Mouse (Mus musculus): Measurements from ENCODE around the gene Bet1l. TPM values are rescaled to one million over a fixed set of nuclear protein-coding genes. Genes with fewer than 3 reads are reported as not detected.

The Bet1l gene
- total RNA-seq (2023), result 10 to 100 TPM; 20.9 to 27.1 TPM

DNA sequence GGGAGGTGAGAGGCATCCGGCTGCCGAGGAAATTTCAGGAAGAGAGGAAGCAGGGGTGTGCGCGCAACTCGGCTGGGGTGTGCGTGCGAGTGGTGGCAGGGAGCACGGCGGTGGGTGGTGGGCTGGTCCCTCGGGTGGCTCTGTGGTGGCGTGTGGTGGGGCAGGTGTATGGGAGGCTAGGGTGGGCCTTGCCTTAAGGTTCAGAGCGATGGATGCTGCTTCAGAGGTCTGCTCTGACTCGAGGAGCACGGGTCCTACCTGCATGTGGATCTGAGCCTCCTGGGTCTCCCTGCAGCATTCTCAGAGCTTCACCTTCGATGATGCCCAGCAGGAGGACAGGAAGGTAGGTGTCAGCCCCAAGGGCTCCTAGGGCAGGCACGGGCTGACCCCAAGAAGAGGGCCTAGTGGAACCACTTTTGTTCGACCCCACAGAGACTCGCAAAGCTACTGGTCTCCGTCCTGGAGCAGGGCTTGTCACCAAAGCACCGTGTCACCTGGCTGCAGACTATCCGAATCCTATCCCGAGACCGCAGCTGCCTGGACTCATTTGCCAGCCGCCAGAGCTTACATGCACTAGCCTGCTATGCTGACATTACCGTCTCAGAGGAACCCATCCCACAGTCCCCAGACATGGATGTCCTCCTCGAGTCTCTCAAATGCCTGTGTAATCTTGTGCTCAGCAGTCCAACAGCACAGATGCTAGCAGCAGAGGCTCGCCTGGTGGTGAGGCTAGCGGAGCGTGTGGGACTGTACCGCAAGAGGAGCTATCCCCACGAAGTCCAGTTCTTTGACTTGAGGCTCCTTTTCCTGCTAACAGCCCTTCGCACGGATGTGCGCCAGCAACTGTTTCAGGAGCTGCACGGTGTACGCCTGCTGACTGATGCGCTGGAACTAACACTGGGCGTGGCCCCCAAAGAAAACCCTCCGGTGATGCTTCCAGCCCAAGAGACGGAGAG is at the start of gene Bet1l:
Bet1l (minus strand) TSS at position 28 of the 956 bp plus-strand sequence.

DNA sequence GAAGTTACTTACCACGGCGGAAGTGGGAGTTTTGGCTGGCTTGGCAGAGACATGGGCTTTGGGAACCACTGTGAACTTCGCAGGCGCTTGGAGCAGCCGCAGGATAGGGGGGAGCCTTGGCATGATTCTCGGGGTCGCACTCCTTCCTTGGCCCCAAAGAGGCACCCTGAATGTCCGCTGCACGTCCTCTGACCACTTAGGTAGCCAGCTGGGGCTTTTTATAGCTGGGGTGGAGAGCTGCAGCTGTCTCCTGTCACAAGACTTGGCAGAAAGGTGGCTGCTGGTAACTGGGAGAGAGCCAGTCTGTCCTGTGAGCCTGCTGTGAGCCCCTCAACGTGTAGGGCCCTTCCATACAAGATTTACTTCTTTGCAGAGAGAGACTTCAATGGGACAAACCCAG is 42.8 kb upstream of the Bet1l start, which contains the start of gene Cox8b:
Cox8b (minus strand) TSS at position 227 of the 400 bp plus-strand sequence.

DNA sequence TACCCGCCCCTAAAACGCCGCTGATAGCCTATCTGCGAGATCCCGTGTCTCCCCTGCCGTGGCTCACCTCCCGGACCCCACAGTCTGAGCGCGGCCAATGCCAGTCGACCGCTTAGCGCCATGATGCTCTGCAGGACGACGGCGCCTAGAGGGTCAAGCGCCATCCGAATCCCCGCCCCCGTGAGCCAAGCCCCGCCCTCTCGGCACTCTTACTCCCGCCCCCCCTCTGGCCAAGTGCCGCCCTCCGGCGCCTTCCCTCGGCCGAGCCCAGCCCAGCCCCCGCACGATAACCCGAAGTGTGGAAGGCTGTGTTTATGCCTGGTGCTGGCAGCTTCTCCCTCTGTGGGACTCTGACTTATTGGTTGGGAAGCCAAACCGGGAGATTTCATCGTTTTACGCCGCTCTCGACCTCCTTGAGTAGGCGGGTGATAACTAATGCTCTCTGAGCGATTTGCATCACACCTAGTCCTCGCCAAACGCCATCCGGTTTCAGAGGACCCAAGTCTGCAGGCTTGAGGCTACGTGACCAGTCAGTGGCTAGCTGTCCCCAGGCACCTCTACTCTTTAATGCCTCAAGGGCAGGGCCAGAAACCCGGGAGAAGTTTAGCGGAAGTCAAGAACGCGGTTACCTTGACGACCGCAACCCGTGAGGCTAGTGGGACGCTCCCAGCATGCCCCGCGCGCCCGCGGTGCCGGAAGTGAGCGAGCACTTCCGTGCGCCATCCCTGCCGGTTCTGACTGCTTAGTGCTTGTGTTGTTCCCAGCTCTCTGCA is 24.5 kb upstream of the Bet1l start, which contains the start of the genes Psmd13 and Sirt3:
Psmd13 (plus strand) TSS at position 273 of the 773 bp plus-strand sequence.
Sirt3 (minus strand) TSS at position 614 of the 773 bp plus-strand sequence.

DNA sequence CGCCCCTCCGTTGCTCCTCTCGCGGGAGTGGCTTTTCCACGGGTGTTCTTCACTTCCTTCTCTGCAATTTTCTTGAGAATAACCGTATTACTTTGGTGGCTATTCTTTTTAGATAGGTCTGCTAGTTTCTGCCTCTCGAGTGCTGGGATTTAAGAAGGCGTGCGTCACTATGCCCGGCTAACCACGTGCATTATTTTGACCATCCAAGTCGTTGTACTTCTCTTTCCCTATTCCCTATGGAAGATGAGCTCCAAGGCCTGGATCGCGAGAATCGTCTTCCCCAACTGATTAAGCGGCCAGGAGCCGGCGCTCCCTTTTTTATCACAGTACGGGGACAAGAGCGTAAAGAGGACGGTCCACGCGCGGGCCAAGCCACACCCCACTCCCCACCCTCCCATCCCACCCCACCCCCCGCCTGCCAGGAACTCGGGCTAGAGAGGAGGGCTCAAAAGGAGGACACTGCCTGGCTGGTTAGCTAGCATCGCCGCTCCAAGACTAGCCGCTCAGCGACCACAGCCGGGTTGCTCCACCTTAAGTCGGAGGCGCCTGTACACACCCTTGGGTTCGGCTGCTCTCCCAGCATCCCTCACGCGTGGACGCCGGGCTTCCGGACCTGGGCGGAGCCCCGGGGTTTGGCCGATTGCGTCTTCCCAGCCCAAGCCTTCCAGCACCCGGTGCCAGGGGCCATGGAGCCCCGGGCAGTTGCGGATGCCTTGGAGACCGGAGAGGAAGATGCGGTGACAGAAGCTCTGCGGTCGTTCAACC is 410 bp downstream of the Bet1l start, which contains the start of gene Ric8a:
Ric8a (plus strand) TSS at position 173 of the 765 bp plus-strand sequence.

DNA sequence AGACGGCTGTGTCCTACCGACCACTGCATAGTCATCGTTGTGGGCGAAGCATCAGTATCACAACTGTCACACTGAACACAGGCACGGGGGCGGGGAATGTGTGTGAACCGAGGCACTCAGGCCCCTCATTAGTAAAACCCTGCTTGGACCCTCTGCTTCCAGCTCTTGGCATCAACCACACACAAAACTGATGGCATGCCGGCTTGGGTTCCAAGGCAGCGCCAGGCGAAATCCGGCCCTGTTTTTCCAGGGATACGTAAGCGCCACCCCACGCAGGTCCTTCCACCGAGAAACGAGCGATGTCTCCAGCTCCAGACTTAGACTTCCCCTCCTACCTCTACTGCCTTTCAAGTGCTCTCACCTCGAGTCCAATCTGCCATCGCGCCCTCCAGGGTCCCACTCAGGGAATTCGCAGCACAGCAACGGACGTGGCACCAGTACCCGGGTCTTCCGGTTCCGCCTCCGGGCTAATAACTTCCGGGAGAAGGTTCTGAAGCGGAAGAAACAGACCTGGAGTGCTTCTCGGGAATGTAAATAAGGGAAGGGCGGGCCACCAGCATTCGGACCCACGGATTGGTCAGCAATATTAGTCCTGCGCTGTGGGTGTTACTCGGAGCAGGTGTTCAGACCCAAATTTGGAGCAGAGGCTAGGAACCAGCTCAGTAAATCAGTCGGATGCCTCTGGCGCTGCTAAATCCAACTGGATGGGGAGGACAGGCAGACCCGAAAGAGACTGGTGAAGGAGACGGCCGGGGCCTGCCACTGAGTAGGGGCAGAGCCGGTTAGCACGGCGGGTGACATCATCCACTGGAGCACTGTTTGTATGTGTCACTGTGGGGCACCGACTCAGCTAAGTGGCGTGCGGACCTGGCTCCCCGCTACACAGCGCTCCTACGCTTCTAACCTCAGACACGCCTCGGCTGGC is 1.3 kb downstream of the Bet1l start, which contains the start of gene Gm45785:
Gm45785 (minus strand) TSS at position 472 of the 925 bp plus-strand sequence.

DNA sequence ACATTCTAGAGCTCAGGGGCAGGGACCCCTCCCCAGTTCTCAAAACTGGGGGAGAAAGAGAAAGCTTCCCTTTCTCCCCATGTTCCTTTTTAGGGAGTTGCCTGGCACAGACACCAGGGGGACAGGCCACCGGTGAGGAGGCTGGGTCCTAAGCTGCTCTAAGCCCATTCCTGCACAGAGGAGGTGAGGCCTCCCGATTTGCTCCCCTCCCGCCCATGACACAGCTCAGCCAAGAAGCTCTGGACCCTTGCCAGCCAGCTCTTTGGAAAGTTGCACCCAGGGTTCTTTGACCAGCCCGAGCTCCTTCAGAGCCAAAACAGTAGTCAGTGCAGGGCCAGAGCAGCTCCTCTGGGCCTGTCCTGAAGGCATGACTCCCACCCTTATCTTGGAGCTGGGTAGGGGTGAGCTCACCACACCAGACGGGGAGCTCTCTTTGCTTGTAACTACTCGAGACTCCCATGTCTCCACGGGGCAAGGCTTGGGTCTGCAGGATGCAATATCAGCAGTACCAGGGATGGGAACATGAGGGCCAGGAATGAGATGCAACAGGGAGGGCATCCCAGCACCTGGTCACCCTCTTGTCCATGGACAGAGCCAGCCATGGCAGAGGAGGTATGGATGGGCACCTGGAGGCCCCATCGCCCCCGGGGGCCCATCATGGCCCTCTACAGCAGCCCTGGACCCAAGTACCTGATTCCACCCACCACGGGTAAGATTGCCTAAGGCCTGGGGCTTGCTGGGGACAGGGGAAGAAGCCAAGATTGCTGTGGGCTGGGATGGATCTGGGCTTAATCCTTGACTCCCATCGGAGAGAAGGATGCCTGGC is 9.4 kb downstream of the Bet1l start, which contains the start of gene Odf3:
Odf3 (plus strand) TSS at position 51 of the 826 bp plus-strand sequence.

DNA sequence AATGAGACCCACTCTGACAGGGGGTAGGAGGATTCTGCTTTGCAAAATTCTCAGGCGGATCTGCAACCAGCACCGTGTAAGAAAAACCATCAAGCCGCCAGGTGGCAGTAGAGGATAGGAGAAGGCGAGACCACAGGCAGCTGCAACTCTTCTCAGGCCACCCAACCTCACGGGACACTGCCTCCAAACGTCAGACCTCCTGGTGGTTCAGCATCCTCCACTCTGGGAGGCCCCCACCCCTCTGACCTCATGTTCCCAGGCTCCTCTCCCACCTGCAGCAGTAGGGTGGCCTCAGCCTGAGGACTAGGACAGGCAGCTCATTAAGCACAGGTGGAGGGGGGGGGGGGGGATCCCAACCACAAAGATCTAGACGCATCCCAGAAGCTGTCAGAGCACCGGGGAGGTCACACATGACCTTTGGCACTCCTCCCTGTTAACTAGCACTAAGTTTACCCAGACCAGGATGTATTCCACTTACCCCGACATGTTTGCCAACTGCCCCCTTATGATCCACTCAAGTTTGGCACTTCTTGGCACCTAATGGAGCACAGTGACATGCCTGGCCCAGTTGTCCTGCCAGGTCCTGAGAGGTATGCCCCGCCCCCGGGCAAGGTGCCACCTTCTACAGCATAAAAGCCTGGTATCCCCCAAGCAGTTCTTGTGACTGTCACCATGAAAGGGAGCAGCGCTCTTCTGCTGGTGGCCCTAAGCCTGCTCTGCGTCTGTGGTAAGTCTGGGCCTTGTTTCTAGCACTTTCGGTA is 12.3 kb downstream of the Bet1l start, which contains the start of gene Scgb1c1:
Scgb1c1 (plus strand) TSS at position 643 of the 761 bp plus-strand sequence.

DNA sequence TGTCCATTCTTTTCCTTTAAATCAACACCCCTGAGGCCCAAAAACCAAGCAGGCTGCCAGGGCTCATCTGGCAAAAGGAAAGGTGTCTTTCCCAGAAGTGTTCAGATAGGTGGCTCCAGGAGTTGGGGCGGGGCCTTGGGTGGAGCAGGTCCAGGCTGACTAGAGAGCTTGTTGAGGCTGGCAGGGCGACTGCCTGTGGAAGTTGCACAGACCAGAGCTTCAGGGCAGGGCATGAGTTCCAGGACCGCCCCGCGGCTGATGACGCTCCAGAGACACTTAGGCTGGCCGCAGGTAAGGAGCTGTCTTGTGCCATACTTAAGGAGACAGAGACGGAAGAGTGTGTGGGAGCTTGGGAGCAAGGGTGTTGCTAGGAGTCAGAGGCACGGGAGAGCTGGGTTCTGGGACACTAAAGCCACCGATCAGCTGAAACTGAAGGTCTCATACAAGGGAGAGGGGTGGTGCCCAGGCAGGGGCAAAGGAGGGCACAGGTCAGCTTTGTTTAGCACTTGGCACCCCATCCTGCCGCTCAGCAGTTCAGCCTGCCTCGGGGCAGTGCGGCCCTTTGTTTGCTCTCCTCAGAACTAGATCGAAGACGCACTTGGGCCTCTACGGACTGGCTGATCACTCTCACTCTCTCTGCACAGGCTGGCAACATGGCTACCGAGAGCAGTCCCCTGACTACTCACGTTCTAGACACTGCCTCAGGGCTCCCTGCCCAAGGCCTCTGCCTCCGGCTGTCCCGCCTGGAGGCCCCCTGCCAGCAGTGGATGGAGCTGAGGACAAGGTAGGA is 22.2 kb downstream of the Bet1l start, which contains the start of gene Urah:
Urah (plus strand) TSS at position 51 of the 790 bp plus-strand sequence.

DNA sequence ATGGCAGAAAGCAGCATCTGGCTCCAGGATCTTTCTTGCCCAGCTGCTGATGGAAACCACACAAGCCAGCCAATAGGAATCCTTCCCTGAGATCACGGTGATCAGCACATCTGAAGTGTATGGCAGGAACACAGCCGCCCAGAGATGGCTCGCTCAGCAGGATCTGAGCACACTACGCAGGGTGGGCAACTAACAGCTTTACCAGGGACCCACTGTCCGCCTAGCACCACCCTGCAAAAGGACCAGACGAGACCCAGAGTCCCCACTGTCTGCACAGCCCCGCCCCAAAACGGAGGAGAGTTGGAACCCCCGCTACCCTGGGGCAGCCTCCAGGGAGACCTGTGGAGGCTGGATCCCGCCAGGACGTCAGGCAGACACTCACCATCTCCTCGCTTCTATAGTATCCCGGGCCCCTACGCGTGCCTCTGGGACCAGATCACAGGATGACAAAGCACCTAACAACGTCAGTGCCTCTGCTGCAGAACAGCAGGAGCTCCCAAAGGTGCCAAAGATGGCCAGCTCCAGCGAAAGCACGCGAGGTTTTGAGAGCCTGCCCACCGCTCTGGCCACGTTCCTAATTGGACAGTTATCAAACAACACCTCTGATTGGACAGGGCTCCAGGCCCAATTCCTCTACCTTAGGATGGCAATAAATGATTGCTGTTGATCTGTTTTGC is 35.6 kb downstream of the Bet1l start, which contains the start of gene Zfp941:
Zfp941 (minus strand) TSS at position 526 of the 677 bp plus-strand sequence.

Other genes with a start within 250 kb of the Bet1l start
- not detected for gene Olfr61, start 228.6 kb downstream of the Bet1l start, total RNA-seq (2023)
- gene Olfr53, start 211.1 kb downstream of the Bet1l start, total RNA-seq (2023), result not detected
- not detected for gene Olfr539, start 197.6 kb downstream of the Bet1l start, total RNA-seq (2023)
- not detected for gene Olfr45, start 175.6 kb downstream of the Bet1l start, total RNA-seq (2023)
- not detected for gene Olfr541, start 160.3 kb downstream of the Bet1l start, total RNA-seq (2023)
- not detected for gene Cyp2e1, start 93.8 kb downstream of the Bet1l start, total RNA-seq (2023)
- not detected for gene Syce1, start 69.7 kb downstream of the Bet1l start, total RNA-seq (2023)
- under 1 TPM in 1 of 2 experiments, not detected in 1; 0.16 TPM for gene Zfp941, start 35.4 kb downstream of the Bet1l start, total RNA-seq (2023)
- not detected for gene Urah, start 22.6 kb downstream of the Bet1l start, total RNA-seq (2023)
- gene Scgb1c1, start 12.0 kb downstream of the Bet1l start, total RNA-seq (2023), result not detected
- not detected for gene Odf3, start 9.8 kb downstream of the Bet1l start, total RNA-seq (2023)
- gene Gm45785, start 1.2 kb downstream of the Bet1l start, total RNA-seq (2023), result not detected
- 100 to 1,000 TPM in 1 of 2 experiments, 10 to 100 TPM in 1; 99.0 to 111 TPM for gene Ric8a, start 620 bp downstream of the Bet1l start, total RNA-seq (2023)
- gene Psmd13, start 24.4 kb upstream of the Bet1l start, total RNA-seq (2023), result 10 to 100 TPM; 75.0 to 81.5 TPM
- gene Sirt3, start 24.7 kb upstream of the Bet1l start, total RNA-seq (2023), result 10 to 100 TPM; 11.4 to 16.2 TPM
- gene Cox8b, start 42.9 kb upstream of the Bet1l start, total RNA-seq (2023), result not detected
- gene Nlrp6, start 63.3 kb upstream of the Bet1l start, total RNA-seq (2023), result not detected
- gene Pgghg, start 83.8 kb upstream of the Bet1l start, total RNA-seq (2023), result 10 to 100 TPM; 21.1 to 25.3 TPM
- gene Ifitm5, start 92.7 kb upstream of the Bet1l start, total RNA-seq (2023), result 1 to 10 TPM; 3.9 to 6.1 TPM
- not detected for gene Gm45717, start 98.4 kb upstream of the Bet1l start, total RNA-seq (2023)
- 1,000 to 10,000 TPM; 1,104 to 1,118 TPM for gene Ifitm2, start 98.4 kb upstream of the Bet1l start, total RNA-seq (2023)
- gene Ifitm1, start 109.6 kb upstream of the Bet1l start, total RNA-seq (2023), result 10 to 100 TPM; 85.9 to 92.5 TPM
- gene Ifitm3, start 153.2 kb upstream of the Bet1l start, total RNA-seq (2023), result 1,000 to 10,000 TPM; 1,975 to 2,125 TPM
- 100 to 1,000 TPM; 424 to 464 TPM for gene Ifitm6, start 160.3 kb upstream of the Bet1l start, total RNA-seq (2023)
- gene Gm17387, start 171.6 kb upstream of the Bet1l start, total RNA-seq (2023), result not detected
- under 1 TPM in 1 of 2 experiments, not detected in 1; 0.27 TPM for gene B4galnt4, start 203.5 kb upstream of the Bet1l start, total RNA-seq (2023)
- gene Pkp3, start 220.6 kb upstream of the Bet1l start, total RNA-seq (2023), result 1 to 10 TPM; 5.5 to 7.9 TPM
- 1 to 10 TPM; 3.8 to 9.0 TPM for gene Sigirr, start 243.0 kb upstream of the Bet1l start, total RNA-seq (2023)